ENCODE assay signal across 13 mouse cellular contexts in genomic region chr10:107746717-107747116, GRCm38 (mm10). TPM values are rescaled to one million over a fixed set of nuclear protein-coding genes. Genes with fewer than 3 reads are reported as not detected.
DNase-seq lines count a peak whose midpoint lies in the region; ATAC-seq and TF ChIP-seq lines count a peak whose summit lies in the region.
"Had no signal": no experiment of that assay in that cellular context is flagged by ENCODE, and none has a peak within 500 bp of the region (broad histone marks: within the 10 kb centered on the region; RNA-seq: fewer than 3 reads in every experiment).

No protein-coding gene starts in this region.

- no peak overlapping the region for H3K4me3 ChIP-seq in heart, postnatal 0 days (ENCODE audit: low read depth, low read length)
- no peak overlapping the region for H3K4me3 ChIP-seq in heart, adult 2 months
- H3K4me3 ChIP-seq in neural tube, embryonic 11.5 days (ENCODE audit: low read depth, low read length) = no peak overlapping the region
- no peak overlapping the region for H3K4me3 ChIP-seq in intestine, embryonic 15.5 days (replicated peaks)
- H3K4me3 ChIP-seq: liver, embryonic 12.5 days had no signal

- H3K79me2 ChIP-seq in heart, adult 2 months (replicated peaks; ENCODE audit: control insufficient read depth, insufficient read depth, low read length) = no peaks in the 10 kb centered on the region

- no peak for ATAC-seq in heart, postnatal 0 days (ENCODE audit: insufficient read depth, low read depth)
- ATAC-seq in neural tube, embryonic 11.5 days (ENCODE audit: insufficient read depth, low FRiP score, low TSS enrichment) = peak; percentile 64; the same call in 1 of the 2 replicates
- peak; percentile 45; the same call in 1 of the 2 replicates for ATAC-seq in intestine, embryonic 15.5 days
- ATAC-seq: activated CD4-positive, CD25-positive, alpha-beta regulatory T cell, adult 4 months; liver, embryonic 12.5 days had no signal

- intact Hi-C loops in heart, adult 2 months (cut with DNase I) = loop anchor here (1.0 to 10.0 kb wide), 2 partner anchors 303 to 812 kb away; no protein-coding TSS in a partner anchor

- H3K4me2 ChIP-seq in heart, postnatal 0 days (ENCODE audit: low read depth, low read length) = peak overlapping the region; percentile 39
- no peak overlapping the region for H3K4me2 ChIP-seq in neural tube, embryonic 11.5 days (ENCODE audit: low read depth)
- peak overlapping the region; percentile 36 for H3K4me2 ChIP-seq in intestine, embryonic 15.5 days (replicated peaks)
- H3K4me2 ChIP-seq: liver, embryonic 12.5 days had no signal

- H3K9ac ChIP-seq in heart, postnatal 0 days (replicated peaks; ENCODE audit: low read depth, low read length) = no peak overlapping the region
- no peak overlapping the region for H3K9ac ChIP-seq in heart, adult 2 months (ENCODE audit: low read depth, low read length)
- H3K9ac ChIP-seq in neural tube, embryonic 11.5 days (ENCODE audit: low read length) = no peak overlapping the region
- no peak overlapping the region for H3K9ac ChIP-seq in intestine, embryonic 15.5 days
- H3K9ac ChIP-seq: liver, embryonic 12.5 days had no signal

- TF ChIP-seq CTCF in heart, postnatal 0 days (IDR thresholded peaks at IDR 0.05; ENCODE audit: low read depth) = no peak
- no peak for TF ChIP-seq CTCF in heart, adult 2 months (IDR thresholded peaks at IDR 0.05)

- H3K27ac ChIP-seq in heart, postnatal 0 days (ENCODE audit: low read depth) = no peak overlapping the region
- no peak overlapping the region for H3K27ac ChIP-seq in heart, adult 2 months
- no peak overlapping the region for H3K27ac ChIP-seq in neural tube, embryonic 11.5 days (ENCODE audit: low read depth, low read length)
- H3K27ac ChIP-seq in intestine, embryonic 15.5 days = no peak overlapping the region
- H3K27ac ChIP-seq: liver, embryonic 12.5 days had no signal

- 16% methylated on average over 9 of the region's 9 CpGs for WGBS in heart, postnatal 0 days
- 16% methylated on average over 9 of the region's 9 CpGs for WGBS in heart, adult 2 months
- 24% methylated on average over 9 of the region's 9 CpGs for WGBS in neural tube, embryonic 11.5 days
- WGBS in intestine, embryonic 15.5 days = 19% methylated on average over 9 of the region's 9 CpGs

- DNase-seq in heart, postnatal 0 days (ENCODE audit: low spot score) = no peak
- DNase-seq in heart, adult 2 months = no peak
- DNase-seq in neural tube, embryonic 11.5 days (ENCODE audit: low spot score) = peak; percentile 13
- DNase-seq in neural tube, embryonic 10.5 days (ENCODE audit: extremely low spot score, low spot score) = no peak
- no peak for DNase-seq in urinary bladder, adult 18-20 months (ENCODE audit: low spot score in 2 of 2)
- DNase-seq in ovary, postnatal 10 days (ENCODE audit: low spot score) = no peak
- DNase-seq: layer of hippocampus, postnatal 36 days; right cerebral cortex, postnatal 4 days; thymus, adult 18-20 months had no signal

- H3K27me3 ChIP-seq in heart, postnatal 0 days (ENCODE audit: control insufficient read depth, insufficient read depth, low read length) = no peaks in the 10 kb centered on the region
- no peaks in the 10 kb centered on the region for H3K27me3 ChIP-seq in heart, adult 2 months (ENCODE audit: control insufficient read depth, insufficient read depth, low read length)
- H3K27me3 ChIP-seq in neural tube, embryonic 11.5 days (ENCODE audit: control insufficient read depth, insufficient read depth, low read length) = no peaks in the 10 kb centered on the region
- no peaks in the 10 kb centered on the region for H3K27me3 ChIP-seq in intestine, embryonic 15.5 days (replicated peaks)
- H3K27me3 ChIP-seq: liver, embryonic 12.5 days had no signal

- H3K9me3 ChIP-seq in heart, postnatal 0 days (replicated peaks; ENCODE audit: control insufficient read depth, low read length) = no peaks in the 10 kb centered on the region
- no peaks in the 10 kb centered on the region for H3K9me3 ChIP-seq in neural tube, embryonic 11.5 days (ENCODE audit: control insufficient read depth, low read length)
- H3K9me3 ChIP-seq in intestine, embryonic 15.5 days = no peaks in the 10 kb centered on the region
- H3K9me3 ChIP-seq: liver, embryonic 12.5 days had no signal

- H3K4me1 ChIP-seq in heart, postnatal 0 days (ENCODE audit: control insufficient read depth, insufficient read depth) = no peaks in the 10 kb centered on the region
- H3K4me1 ChIP-seq in heart, adult 2 months (ENCODE audit: control insufficient read depth, insufficient read depth, low read length) = no peaks in the 10 kb centered on the region
- no peaks in the 10 kb centered on the region for H3K4me1 ChIP-seq in neural tube, embryonic 11.5 days (ENCODE audit: control insufficient read depth, insufficient read depth, low read length)
- no peaks in the 10 kb centered on the region for H3K4me1 ChIP-seq in intestine, embryonic 15.5 days (replicated peaks)
- H3K4me1 ChIP-seq: liver, embryonic 12.5 days had no signal

- TF ChIP-seq POLR2A in heart, adult 2 months (IDR thresholded peaks at IDR 0.05; ENCODE audit: insufficient read depth, low read depth, low read length) = no peak

- no peak for TF ChIP-seq EP300 in heart, postnatal 0 days (IDR thresholded peaks at IDR 0.05; ENCODE audit: low read depth)
- no peak for TF ChIP-seq EP300 in heart, adult 2 months (IDR thresholded peaks at IDR 0.05; ENCODE audit: insufficient read depth, low read depth, low read length)

- no peaks in the 10 kb centered on the region for H3K36me3 ChIP-seq in heart, postnatal 0 days (replicated peaks; ENCODE audit: control insufficient read depth, insufficient read depth, low read length)
- no peaks in the 10 kb centered on the region for H3K36me3 ChIP-seq in heart, adult 2 months (ENCODE audit: control insufficient read depth, insufficient read depth, low read length)
- H3K36me3 ChIP-seq in neural tube, embryonic 11.5 days (ENCODE audit: control insufficient read depth, insufficient read depth, low read length) = no peaks in the 10 kb centered on the region
- H3K36me3 ChIP-seq in intestine, embryonic 15.5 days = no peaks in the 10 kb centered on the region
- H3K36me3 ChIP-seq: liver, embryonic 12.5 days had no signal

RNA-seq across cellular contexts. Expression of gene Ptprq, which starts 26.9 kb away (rescaled TPM):
- 0.08 and 0.11 TPM in 2 replicates for total RNA-seq in heart, postnatal 0 days (2014; rRNA removed; ENCODE audit: low replicate concordance)
- 0.01 TPM in 1 of 2 replicates, not detected in the other for polyA plus RNA-seq in heart, postnatal 0 days (2015; fragmentation: Nextera tagmentation; extraction: Ambion mirVana)
- total RNA-seq in heart, adult 2 months (2021) = not detected
- polyA plus RNA-seq in heart, adult 2 months (2012; rRNA removed) = not detected in 2 replicates
- 0.05 and 0.18 TPM in 2 replicates for polyA plus RNA-seq in neural tube, embryonic 11.5 days (2014; fragmentation: Nextera tagmentation; extraction: Ambion mirVana)
- 0.04 and 0.05 TPM in 2 replicates for polyA plus RNA-seq in intestine, embryonic 15.5 days (2015; fragmentation: Nextera tagmentation; extraction: Ambion mirVana)
- total RNA-seq: common myeloid progenitor, adult 5-6 weeks had no signal
- polyA plus RNA-seq: activated CD4-positive, CD25-positive, alpha-beta regulatory T cell, adult 4 months had no signal
